Mouse (Mus musculus) forebrain, embryonic 12.5 days (tissue): Measurements from ENCODE around the gene Vmn1r5. TPM values are rescaled to one million over a fixed set of nuclear protein-coding genes. Genes with fewer than 3 reads are reported as not detected.

Experiments used
- polyA plus RNA-seq: library from polyadenylated mRNA; unstranded; fragments of >200 nt; fragmentation: Nextera tagmentation; extraction: Ambion mirVana; gene quantifications from 2 replicates; pipeline ENCODE4 v1.2.1, GENCODE M21; 2016

The Vmn1r5 gene
- polyA plus RNA-seq, 1 experiment from 2014 or later: not detected

Other genes starting within 250 kb of the Vmn1r5 start
- 42.1 and 44.6 TPM in 2 replicates for gene Kbtbd2, start 172.5 kb upstream of the Vmn1r5 start, polyA plus RNA-seq
- 46.7 and 50.4 TPM in 2 replicates for gene Fkbp9, start 138.2 kb upstream of the Vmn1r5 start, polyA plus RNA-seq
- 85.8 and 86.8 TPM in 2 replicates for gene Nt5c3, start 46.3 kb upstream of the Vmn1r5 start, polyA plus RNA-seq
- 0.36 and 0.40 TPM in 2 replicates for gene Vmn1r4, start 46.3 kb upstream of the Vmn1r5 start, polyA plus RNA-seq
- not detected in 2 replicates for gene Vmn1r6, start 27.0 kb downstream of the Vmn1r5 start, polyA plus RNA-seq
- gene Vmn1r7, start 55.1 kb downstream of the Vmn1r5 start, polyA plus RNA-seq: not detected in 2 replicates
- gene Vmn1r8, start 62.0 kb downstream of the Vmn1r5 start, polyA plus RNA-seq: not detected in 2 replicates
- not detected in 2 replicates for gene Vmn1r9, start 96.5 kb downstream of the Vmn1r5 start, polyA plus RNA-seq
- not detected in 2 replicates for gene Vmn1r10, start 139.2 kb downstream of the Vmn1r5 start, polyA plus RNA-seq
- gene Vmn1r11, start 163.2 kb downstream of the Vmn1r5 start, polyA plus RNA-seq: not detected in 2 replicates
- not detected in 2 replicates for gene Vmn1r12, start 186.6 kb downstream of the Vmn1r5 start, polyA plus RNA-seq
- gene Vmn1r13, start 233.0 kb downstream of the Vmn1r5 start, polyA plus RNA-seq: not detected in 2 replicates